Comparison of ENCODE assay signal across 18 mouse cellular contexts in genomic region chr9:60653582-60653981, GRCm38 (mm10).
"Had no signal": no experiment of that assay in that cellular context is flagged by ENCODE, and none has a peak within 500 bp of the region (broad histone marks: within the 10 kb centered on the region; RNA-seq: fewer than 3 reads in every experiment).

No protein-coding gene starts in this region.

- H3K9me3 ChIP-seq: limb, embryonic 12.5 days; limb, embryonic 15.5 days had no signal

- H3K9ac ChIP-seq: limb, embryonic 12.5 days; limb, embryonic 15.5 days had no signal

- H3K27me3 ChIP-seq: limb, embryonic 12.5 days; limb, embryonic 15.5 days had no signal

- H3K36me3 ChIP-seq: limb, embryonic 12.5 days; limb, embryonic 15.5 days had no signal

- H3K4me3 ChIP-seq: limb, embryonic 12.5 days; limb, embryonic 15.5 days had no signal

- H3K4me2 ChIP-seq: limb, embryonic 12.5 days; limb, embryonic 15.5 days; midbrain, embryonic 11.5 days had no signal

- DNase-seq: kidney, adult 11 months; kidney, adult 8-10 months; kidney, postnatal 14 days; kidney, postnatal 4 days; left cerebral cortex, postnatal 4 days; lung, adult 2 months; lung, postnatal 14 days; lung, postnatal 4 days; right cerebral cortex, adult 18-20 months; right cerebral cortex, postnatal 14 days; right cerebral cortex, postnatal 4 days; thymus, adult 2 months; thymus, postnatal 14 days; thymus, postnatal 4 days had no signal

- H3K4me1 ChIP-seq: limb, embryonic 12.5 days; limb, embryonic 15.5 days had no signal

- H3K27ac ChIP-seq: limb, embryonic 12.5 days; limb, embryonic 15.5 days; stomach, postnatal 0 days had no signal
